Comparison of ENCODE assay signal across 10 mouse cellular contexts in genomic region chr2:154539720-154540119, GRCm38 (mm10). TPM values are rescaled to one million over a fixed set of nuclear protein-coding genes. Genes with fewer than 3 reads are reported as not detected.
DNase-seq lines count a peak whose midpoint lies in the region; ATAC-seq lines count a peak whose summit lies in the region.
"Had no signal": no experiment of that assay in that cellular context is flagged by ENCODE, and none has a peak within 500 bp of the region (broad histone marks: within the 10 kb centered on the region; RNA-seq: fewer than 3 reads in every experiment).

No protein-coding gene starts in this region.

- ATAC-seq in kidney, embryonic 14.5 days (ENCODE audit: low FRiP score, low TSS enrichment) = no peak
- ATAC-seq in megakaryocyte progenitor cell, adult 5-6 weeks (replicated peaks; ENCODE audit: poor library complexity) = peak; percentile 78

- H3K9ac ChIP-seq in kidney, embryonic 14.5 days (ENCODE audit: low read depth, low read length) = no peak overlapping the region

- WGBS in kidney, embryonic 14.5 days = 85% methylated on average over 3 of the region's 3 CpGs

- H3K9me3 ChIP-seq in kidney, embryonic 14.5 days (ENCODE audit: control insufficient read depth, low read length) = no peaks in the 10 kb centered on the region

- no peak overlapping the region for H3K27ac ChIP-seq in kidney, embryonic 14.5 days (ENCODE audit: low read depth, low read length)

- H3K4me3 ChIP-seq in kidney, embryonic 14.5 days (ENCODE audit: low read length) = no peak overlapping the region

- H3K4me2 ChIP-seq in kidney, embryonic 14.5 days (replicated peaks; ENCODE audit: low read depth, low read length) = no peak overlapping the region

- H3K27me3 ChIP-seq in kidney, embryonic 14.5 days (ENCODE audit: control insufficient read depth, insufficient read depth, low read length) = no peaks in the 10 kb centered on the region

- H3K4me1 ChIP-seq in kidney, embryonic 14.5 days (ENCODE audit: control insufficient read depth, insufficient read depth, low read length) = no peaks in the 10 kb centered on the region

- DNase-seq in cerebellum, adult 18-20 months = peak; percentile 48 to 62
- DNase-seq in cerebellum, adult 11 months = no peak
- peak; percentile 40 for DNase-seq in kidney, adult 9 months
- peak; percentile 61 for DNase-seq in 416B (ENCODE audit: low read depth)
- peak; percentile 81 to 82 for DNase-seq in cerebellum, postnatal 10 days
- no peak for DNase-seq in gastrocnemius, postnatal 4 days (ENCODE audit: low spot score in 2 of 2)

- peaks cover 24% of the 10 kb centered on the region for H3K36me3 ChIP-seq in kidney, embryonic 14.5 days (ENCODE audit: control insufficient read depth, insufficient read depth, low read length)

RNA-seq across cellular contexts. Expression of gene 1700003F12Rik, which starts 7.2 kb away (rescaled TPM):
- 0.54 and 0.89 TPM in 2 replicates for polyA plus RNA-seq in kidney, embryonic 14.5 days (2014; fragmentation: Nextera tagmentation; extraction: Ambion mirVana)
- total RNA-seq in megakaryocyte progenitor cell, adult 5-6 weeks (2015) = not detected in 2 replicates
- total RNA-seq in megakaryocyte progenitor cell, adult 5-6 weeks (2017) = not detected in 2 replicates
- total RNA-seq in gastrocnemius, postnatal 4 days (2021) = under 1 TPM; 0.44 to 0.80 TPM

RNA-seq across cellular contexts. Expression of gene Actl10, which starts 11.9 kb away (rescaled TPM):
- polyA plus RNA-seq in kidney, embryonic 14.5 days (2014; fragmentation: Nextera tagmentation; extraction: Ambion mirVana) = not detected in 2 replicates
- total RNA-seq in megakaryocyte progenitor cell, adult 5-6 weeks (2015) = not detected in 2 replicates
- total RNA-seq in megakaryocyte progenitor cell, adult 5-6 weeks (2017) = 0.27 TPM in 1 of 2 replicates, not detected in the other
- under 1 TPM; 0.25 to 0.29 TPM for total RNA-seq in gastrocnemius, postnatal 4 days (2021)
- polyA plus RNA-seq: liver, embryonic 16.5 days; stomach, embryonic 14.5 days had no signal

RNA-seq across cellular contexts. Expression of gene Necab3, which starts 19.0 kb away (rescaled TPM):
- polyA plus RNA-seq in kidney, embryonic 14.5 days (2014; fragmentation: Nextera tagmentation; extraction: Ambion mirVana) = 2.4 and 2.5 TPM in 2 replicates
- total RNA-seq in megakaryocyte progenitor cell, adult 5-6 weeks (2015) = 1.4 and 3.9 TPM in 2 replicates
- total RNA-seq in megakaryocyte progenitor cell, adult 5-6 weeks (2017) = 1.3 and 1.7 TPM in 2 replicates
- total RNA-seq in gastrocnemius, postnatal 4 days (2021) = 1 to 10 TPM; 1.8 to 2.1 TPM

RNA-seq across cellular contexts. Expression of gene E2f1, which starts 30.0 kb away (rescaled TPM):
- polyA plus RNA-seq in kidney, embryonic 14.5 days (2014; fragmentation: Nextera tagmentation; extraction: Ambion mirVana) = 10.0 and 11.3 TPM in 2 replicates
- 21.2 and 23.7 TPM in 2 replicates for total RNA-seq in megakaryocyte progenitor cell, adult 5-6 weeks (2015)
- 14.1 and 14.2 TPM in 2 replicates for total RNA-seq in megakaryocyte progenitor cell, adult 5-6 weeks (2017)
- total RNA-seq in gastrocnemius, postnatal 4 days (2021) = 10 to 100 TPM; 16.6 TPM

Comparison
In these comparisons a context has a peak if more than half of its experiments do, and no peak if none do; other contexts are left out.
1. DNase-seq: peak in cerebellum, adult 18-20 months (2 of 2), kidney, adult 9 months (single experiment), 416B (single experiment) and cerebellum, postnatal 10 days (2 of 2); none in cerebellum, adult 11 months (single experiment) and gastrocnemius, postnatal 4 days (0 of 2).